Mouse (Mus musculus) lung, postnatal 0 days (tissue): ENCODE data around the gene Slc1a3. TPM values are rescaled to one million over a fixed set of nuclear protein-coding genes. Genes with fewer than 3 reads are reported as not detected.
A peak's percentile ranks its signal among the peaks of the same experiment; 100 is the strongest.

ENCODE experiments used
- ATAC-seq: fragments of 200-750 bp; cut with Nextera tagmentation; 2 replicates; pipeline ENCODE4 v1.8.0; 2017; ENCODE audit warnings: moderate library complexity
- DNase-seq: peaks from one replicate; pipeline ENCODE4 v3.0.0-alpha.2; 2016; ENCODE audit warnings: low spot score
- H3K27ac ChIP-seq: fragments of 300-500 bp; sonication (generic); 2 replicates; pipeline ENCODE4 v1.5.1; 2014; ENCODE audit warnings: antibody characterized with exemption, mild to moderate bottlenecking, low read length, mixed read lengths
- H3K27me3 ChIP-seq: fragments of 300-500 bp; sonication (generic); replicated peaks from 2 replicates; pipeline ENCODE4 v1.6.1; 2014; ENCODE audit warnings: low read length, mixed read lengths; ENCODE audit not compliant: insufficient read depth
- H3K36me3 ChIP-seq: fragments of 300-500 bp; sonication (generic); 2 replicates; pipeline ENCODE4 v1.6.1; 2014; ENCODE audit warnings: low read length, mixed read lengths; ENCODE audit not compliant: insufficient read depth
- H3K4me1 ChIP-seq: fragments of 300-500 bp; sonication (generic); 2 replicates; pipeline ENCODE4 v1.6.1; 2014; ENCODE audit warnings: antibody characterized with exemption, low read depth, low read length, mixed read lengths; ENCODE audit not compliant: insufficient read depth
- H3K4me2 ChIP-seq: fragments of 300-500 bp; sonication (generic); replicated peaks from 2 replicates; pipeline ENCODE4 v1.6.1; 2014; ENCODE audit warnings: low read depth, mild to moderate bottlenecking, low read length, moderate library complexity, mixed read lengths
- H3K4me3 ChIP-seq: fragments of 300-500 bp; sonication (generic); 2 replicates; pipeline ENCODE4 v1.5.1; 2014; ENCODE audit warnings: low read depth, low read length
- H3K9ac ChIP-seq: fragments of 300-500 bp; sonication (generic); replicated peaks from 2 replicates; pipeline ENCODE4 v1.6.1; 2014; ENCODE audit warnings: low read depth, mild to moderate bottlenecking
- H3K9me3 ChIP-seq: fragments of 300-500 bp; sonication (generic); 2 replicates; pipeline ENCODE4 v1.6.1; 2016; ENCODE audit warnings: low read length, mixed read lengths
- CTCF ChIP-seq: IDR thresholded peaks from 2 replicates; pipeline ENCODE4 v1.5.1; 2016; ENCODE audit warnings: antibody characterized with exemption, mild to moderate bottlenecking
- EP300 ChIP-seq: IDR thresholded peaks from 2 replicates; pipeline ENCODE4 v1.6.1; 2016; ENCODE audit warnings: antibody characterized with exemption, mild to moderate bottlenecking, control low read depth
- WGBS: fragments of 180-500 bp; shearing (Covaris S2); extraction: QIAGEN DNeasy Blood & Tissue Kit; methylation state at CpG from one replicate; pipeline ENCODE4 v1.1.7; 2014; 5-methylcytosine and 5-hydroxymethylcytosine counted together
- polyA plus RNA-seq: library from polyadenylated mRNA; unstranded; fragments of >200 nt; fragmentation: Nextera tagmentation; extraction: Ambion mirVana; gene quantifications from 2 replicates; pipeline ENCODE4 v1.2.1, GENCODE M21; 2015

Gene Slc1a3
- polyA plus RNA-seq, 1 experiment from 2014 or later: 17.2 TPM

- no peak overlapping the region for H3K4me2 ChIP-seq
- no peaks in the 10 kb centered on the region for H3K9me3 ChIP-seq
- H3K4me3 ChIP-seq: no peak overlapping the region
- 34% methylated on average over 10 of the region's 10 CpGs for WGBS
- peaks cover 1% of the 10 kb centered on the region; the same call in 1 of the 2 replicates for H3K4me1 ChIP-seq
- ATAC-seq (no peak), DNase-seq (no peak)
- H3K36me3 ChIP-seq: no peaks in the 10 kb centered on the region
- no peak for TF ChIP-seq EP300
- TF ChIP-seq CTCF: no peak
- no peak overlapping the region for H3K9ac ChIP-seq
- H3K27ac ChIP-seq: no peak overlapping the region
- no peaks in the 10 kb centered on the region for H3K27me3 ChIP-seq
Measured at GRCm38 (mm10) chr15:8632361-8632760, 78.2 kb downstream of the Slc1a3 start.

GRCm38 (mm10) chr15:8629317-8629831, 81.2 kb downstream of the Slc1a3 start:
- DNase-seq (peak; percentile 82), ATAC-seq (peak; percentile 90)
- Histone ChIP-seq H3K9ac (no peak overlapping the region), H3K4me2 (peak overlapping the region; percentile 49), H3K36me3 (no peaks in the 10 kb centered on the region), H3K9me3 (no peaks in the 10 kb centered on the region), H3K27ac (no peak overlapping the region), H3K4me3 (peak overlapping the region; percentile 8; the same call in 1 of the 2 replicates), H3K27me3 (no peaks in the 10 kb centered on the region), H3K4me1 (peaks cover 4% of the 10 kb centered on the region; the same call in 1 of the 2 replicates)
- under 1% methylated on average over 13 of the region's 13 CpGs for WGBS
- TF ChIP-seq CTCF: peak; percentile 81
- TF ChIP-seq EP300: no peak

DNA sequence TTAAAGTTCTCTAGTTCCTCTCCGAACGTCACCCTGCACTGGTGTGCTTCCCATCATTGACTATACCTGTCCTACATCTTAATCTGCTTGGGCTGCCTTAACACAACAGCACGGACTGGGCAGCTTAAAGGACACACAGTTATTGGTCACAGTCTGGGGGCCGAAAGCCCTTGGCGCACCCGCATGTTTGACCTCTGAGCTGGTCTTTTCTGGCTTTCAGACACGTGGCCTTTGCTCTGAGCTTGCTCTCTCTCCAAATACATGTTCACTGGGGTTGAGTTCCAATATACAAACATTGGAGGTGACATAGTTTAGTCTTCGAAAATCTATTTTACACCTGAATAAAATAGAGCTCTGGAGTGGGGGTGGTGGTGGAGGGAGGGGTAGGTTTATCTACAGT, 82.4 kb downstream of the Slc1a3 start:
- TF ChIP-seq CTCF (no peak), EP300 (no peak)
- no peaks in the 10 kb centered on the region for H3K36me3 ChIP-seq
- DNase-seq: no peak
- H3K9me3 ChIP-seq: no peaks in the 10 kb centered on the region
- no peak overlapping the region for H3K27ac ChIP-seq
- H3K27me3 ChIP-seq: no peaks in the 10 kb centered on the region
- no peak for ATAC-seq
- WGBS: 65% methylated on average over 8 of the region's 8 CpGs
- no peak overlapping the region for H3K4me3 ChIP-seq
- H3K4me2 ChIP-seq: no peak overlapping the region
- H3K9ac ChIP-seq: no peak overlapping the region
- H3K4me1 ChIP-seq: peaks cover 4% of the 10 kb centered on the region; the same call in 1 of the 2 replicates

DNA sequence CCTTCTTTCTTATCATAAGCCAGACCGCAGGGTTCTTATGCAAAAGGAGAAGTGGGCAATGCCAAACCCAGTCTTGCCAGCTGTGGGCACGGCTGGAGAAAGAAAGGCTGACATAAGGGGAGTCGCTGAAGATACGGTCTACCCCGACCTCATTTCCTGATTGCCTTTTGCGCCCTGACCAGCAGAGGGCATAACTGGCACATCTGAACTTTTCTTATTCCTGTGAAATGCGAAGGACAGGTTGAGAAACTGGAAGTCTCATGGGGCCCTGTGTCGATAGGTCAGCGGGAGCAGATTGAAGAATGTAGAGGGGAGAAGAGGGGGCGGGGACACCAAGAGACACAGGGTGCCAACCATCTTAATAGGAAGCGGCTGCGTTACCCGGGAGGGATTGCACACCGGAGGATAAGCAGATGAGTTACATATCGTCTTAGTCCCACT, 83.4 kb downstream of the Slc1a3 start:
- Histone ChIP-seq H3K4me1 (peaks cover 4% of the 10 kb centered on the region; the same call in 1 of the 2 replicates), H3K36me3 (no peaks in the 10 kb centered on the region), H3K9ac (no peak overlapping the region; the same call in 1 of the 2 replicates), H3K9me3 (no peaks in the 10 kb centered on the region), H3K27me3 (no peaks in the 10 kb centered on the region), H3K27ac (no peak overlapping the region), H3K4me3 (peak overlapping the region; percentile 43), H3K4me2 (peak overlapping the region; percentile 70)
- TF ChIP-seq CTCF: peak; percentile 94
- no peak for TF ChIP-seq EP300
- ATAC-seq (peak; percentile 34), DNase-seq (peak; percentile 77)
- WGBS: 2% methylated on average over 15 of the region's 15 CpGs

DNA sequence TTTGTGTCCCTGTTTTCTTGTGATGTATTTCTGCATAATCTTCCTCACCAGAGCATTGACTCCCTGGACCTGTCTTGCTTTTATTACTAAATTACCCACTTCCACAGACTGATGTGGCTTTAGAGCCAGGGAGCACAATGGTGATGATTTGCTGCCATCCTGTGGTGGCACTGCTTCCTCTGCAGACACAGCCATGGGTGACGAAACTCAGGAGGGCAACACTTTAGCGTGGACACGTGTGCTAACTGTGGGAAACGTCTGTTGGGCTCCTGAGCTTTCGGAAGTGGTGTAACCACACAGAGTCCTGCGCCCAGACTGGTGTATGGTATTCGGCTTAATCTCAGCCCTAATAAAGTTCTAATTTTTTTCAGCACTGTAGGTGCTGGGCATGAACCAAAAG, 85.2 kb downstream of the Slc1a3 start:
- Histone ChIP-seq H3K36me3 (no peaks in the 10 kb centered on the region), H3K9ac (no peak overlapping the region), H3K9me3 (no peaks in the 10 kb centered on the region), H3K4me2 (no peak overlapping the region), H3K4me1 (peaks cover 4% of the 10 kb centered on the region; the same call in 1 of the 2 replicates), H3K27ac (no peak overlapping the region), H3K27me3 (no peaks in the 10 kb centered on the region), H3K4me3 (no peak overlapping the region)
- DNase-seq (peak; percentile 60), ATAC-seq (peak; percentile 50)
- TF ChIP-seq EP300: no peak
- TF ChIP-seq CTCF: peak; percentile 72
- 34% methylated on average over 7 of the region's 7 CpGs for WGBS

DNA sequence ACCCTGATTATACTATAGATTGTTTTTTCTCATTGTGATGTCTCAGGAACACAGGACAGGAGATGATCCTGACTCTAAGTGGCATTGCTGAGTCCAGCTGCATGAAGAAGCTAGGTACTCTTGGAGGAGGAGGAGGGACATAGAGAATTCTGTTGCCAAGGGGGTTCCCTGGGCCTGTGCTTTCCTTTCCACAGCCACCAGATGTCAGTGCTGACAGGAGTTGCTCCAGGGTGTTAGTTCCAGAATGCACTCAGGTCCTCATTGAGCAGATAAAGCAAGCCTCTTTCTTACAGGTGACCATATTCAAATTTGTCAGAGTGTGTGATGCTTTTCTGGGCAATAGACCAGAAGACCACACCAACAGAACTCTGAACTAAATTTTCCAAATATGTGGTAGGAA, 86.7 kb downstream of the Slc1a3 start:
- ATAC-seq (no peak), DNase-seq (peak; percentile 23)
- H3K36me3 ChIP-seq: no peaks in the 10 kb centered on the region

More for the DNA sequence above, 86.7 kb downstream of the Slc1a3 start:
- Histone ChIP-seq H3K4me3 (no peak overlapping the region), H3K4me2 (no peak overlapping the region), H3K27ac (no peak overlapping the region), H3K27me3 (no peaks in the 10 kb centered on the region), H3K9me3 (no peaks in the 10 kb centered on the region), H3K9ac (no peak overlapping the region), H3K4me1 (peaks cover 4% of the 10 kb centered on the region; the same call in 1 of the 2 replicates)
- peak; percentile 53 for TF ChIP-seq CTCF
- no peak for TF ChIP-seq EP300
